Mouse (Mus musculus) heart, embryonic 10.5 days (tissue): ENCODE measurements around the gene Tmem151a. TPM values are rescaled to one million over a fixed set of nuclear protein-coding genes. Genes with fewer than 3 reads are reported as not detected.

ENCODE experiments used
- DNase-seq: peaks from one replicate; pipeline ENCODE4 v3.0.0-alpha.2; 2017; ENCODE audit warnings: low spot score
- H3K27ac ChIP-seq: fragments of 300-500 bp; sonication (generic); 2 replicates; pipeline ENCODE4 v1.5.1; 2016; ENCODE audit warnings: mild to moderate bottlenecking
- H3K27me3 ChIP-seq: fragments of 300-500 bp; sonication (generic); 2 replicates; pipeline ENCODE4 v1.6.1; 2016; ENCODE audit warnings: mild to moderate bottlenecking; ENCODE audit not compliant: poor library complexity, insufficient read depth, severe bottlenecking
- H3K36me3 ChIP-seq: fragments of 300-500 bp; sonication (generic); 2 replicates; pipeline ENCODE4 v1.6.1; 2016; ENCODE audit warnings: mild to moderate bottlenecking, moderate library complexity
- H3K4me1 ChIP-seq: fragments of 300-500 bp; sonication (generic); 2 replicates; pipeline ENCODE4 v1.6.1; 2016; ENCODE audit warnings: mild to moderate bottlenecking
- H3K4me3 ChIP-seq: fragments of 300-500 bp; sonication (generic); 2 replicates; pipeline ENCODE4 v1.5.1; 2016; ENCODE audit warnings: mild to moderate bottlenecking, moderate library complexity
- H3K9me3 ChIP-seq: fragments of 300-500 bp; sonication (generic); 2 replicates; pipeline ENCODE4 v1.6.1; 2016; ENCODE audit warnings: mild to moderate bottlenecking, moderate library complexity
- WGBS: fragments of 180-500 bp; shearing (Covaris S2); methylation state at CpG from one replicate; pipeline ENCODE4 v1.1.7; 2016; 5-methylcytosine and 5-hydroxymethylcytosine counted together
- polyA plus RNA-seq: library from polyadenylated mRNA; unstranded; fragments of >200 nt; fragmentation: Nextera tagmentation; extraction: Ambion mirVana; gene quantifications from 2 replicates; pipeline ENCODE4 v1.2.1, GENCODE M21; 2016

Tmem151a gene
- polyA plus RNA-seq, 1 experiment from 2014 or later: 7.6 TPM

- Histone ChIP-seq H3K27ac (peak overlapping the region; percentile 85), H3K9me3 (no peaks in the 10 kb centered on the region), H3K4me3 (0 out of 2 replicates have a peak overlapping the region, but pooled peaks have one; percentile 15), H3K27me3 (peaks cover 34% of the 10 kb centered on the region), H3K36me3 (peaks cover 5% of the 10 kb centered on the region; the same call in 1 of the 2 replicates), H3K4me1 (peaks cover 62% of the 10 kb centered on the region)
- no peak for DNase-seq
- WGBS: 20% methylated on average over 16 of the region's 16 CpGs
These were observed 27.2 kb downstream of the Tmem151a start for GRCm38 (mm10) chr19:5057876-5058775.

DNA sequence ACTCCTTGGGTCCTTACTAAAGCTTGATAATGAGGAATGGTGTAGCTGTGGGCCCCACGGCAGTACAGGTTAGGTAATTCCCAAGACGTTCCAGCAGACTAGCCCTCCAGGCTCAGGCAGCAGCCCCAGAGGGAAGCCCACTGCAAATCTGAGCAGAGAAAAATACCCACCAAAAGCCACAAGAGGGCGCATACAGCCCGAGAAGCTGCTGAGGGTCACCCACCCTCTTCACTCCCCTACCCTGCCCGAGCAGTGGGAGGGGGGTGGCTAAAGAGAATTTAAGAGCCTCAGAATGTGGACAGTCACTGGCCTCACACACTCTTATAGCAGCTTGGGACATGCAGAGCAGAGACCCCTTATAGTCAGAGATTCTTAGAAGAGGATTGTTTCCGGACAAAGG is 29.1 kb downstream of the Tmem151a start:
- Histone ChIP-seq H3K36me3 (peaks cover 8% of the 10 kb centered on the region; the same call in 1 of the 2 replicates), H3K4me1 (peaks cover 69% of the 10 kb centered on the region), H3K4me3 (no peak overlapping the region), H3K9me3 (no peaks in the 10 kb centered on the region), H3K27ac (peak overlapping the region; percentile 38; the same call in 1 of the 2 replicates), H3K27me3 (peaks cover 52% of the 10 kb centered on the region)
- 11% methylated on average over 6 of the region's 6 CpGs for WGBS
- DNase-seq: no peak

- Histone ChIP-seq H3K9me3 (no peaks in the 10 kb centered on the region), H3K4me3 (no peak overlapping the region), H3K4me1 (peaks cover 69% of the 10 kb centered on the region), H3K36me3 (peaks cover 15% of the 10 kb centered on the region), H3K27me3 (peaks cover 66% of the 10 kb centered on the region), H3K27ac (no peak overlapping the region)
- DNase-seq: no peak
- WGBS: 23% methylated on average over 9 of the region's 9 CpGs
These were observed 31.4 kb downstream of the Tmem151a start for GRCm38 (mm10) chr19:5053909-5054308.

GRCm38 (mm10) chr19:5052853-5053252 is 32.5 kb downstream of the Tmem151a start:
- 55% methylated on average over 17 of the region's 17 CpGs for WGBS
- H3K27ac ChIP-seq: no peak overlapping the region
- H3K9me3 ChIP-seq: no peaks in the 10 kb centered on the region
- DNase-seq: no peak
- no peak overlapping the region for H3K4me3 ChIP-seq
- peaks cover 26% of the 10 kb centered on the region for H3K36me3 ChIP-seq
- H3K27me3 ChIP-seq: peaks cover 66% of the 10 kb centered on the region
- H3K4me1 ChIP-seq: peaks cover 62% of the 10 kb centered on the region

GRCm38 (mm10) chr19:5052166-5052822 is 33.0 kb downstream of the Tmem151a start:
- Histone ChIP-seq H3K27me3 (peaks cover 62% of the 10 kb centered on the region), H3K4me3 (peak overlapping the region; percentile 49), H3K36me3 (peaks cover 31% of the 10 kb centered on the region), H3K27ac (peak overlapping the region; percentile 76; the same call in 1 of the 2 replicates), H3K9me3 (no peaks in the 10 kb centered on the region), H3K4me1 (peaks cover 59% of the 10 kb centered on the region)
- WGBS: 18% methylated on average over 25 of the region's 25 CpGs
- no peak for DNase-seq

DNA sequence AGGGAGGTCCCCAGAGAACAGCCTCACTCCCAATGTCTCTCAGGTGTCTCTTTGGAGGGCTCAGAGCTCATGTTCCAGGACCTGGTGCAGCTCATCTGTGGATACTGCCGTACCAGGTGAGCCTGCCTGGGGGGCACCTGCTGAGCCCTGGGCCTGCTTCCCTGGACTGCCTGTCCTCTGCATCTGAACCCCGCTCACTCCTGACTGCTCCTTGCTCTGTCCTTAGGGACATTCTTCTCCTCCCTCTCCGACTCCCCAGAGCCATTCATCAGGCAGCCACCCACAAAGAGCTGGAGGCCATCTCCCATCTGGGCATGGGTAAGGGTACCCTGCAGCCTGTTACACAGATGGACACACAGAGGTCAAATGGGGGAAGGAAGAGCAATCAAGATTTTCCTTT is 33.8 kb downstream of the Tmem151a start:
- Histone ChIP-seq H3K27ac (peak overlapping the region; percentile 76), H3K9me3 (no peaks in the 10 kb centered on the region), H3K27me3 (peaks cover 57% of the 10 kb centered on the region), H3K4me3 (peak overlapping the region; percentile 49), H3K4me1 (peaks cover 52% of the 10 kb centered on the region), H3K36me3 (peaks cover 39% of the 10 kb centered on the region)
- DNase-seq: no peak
- WGBS: 36% methylated on average over 3 of the region's 3 CpGs

DNA sequence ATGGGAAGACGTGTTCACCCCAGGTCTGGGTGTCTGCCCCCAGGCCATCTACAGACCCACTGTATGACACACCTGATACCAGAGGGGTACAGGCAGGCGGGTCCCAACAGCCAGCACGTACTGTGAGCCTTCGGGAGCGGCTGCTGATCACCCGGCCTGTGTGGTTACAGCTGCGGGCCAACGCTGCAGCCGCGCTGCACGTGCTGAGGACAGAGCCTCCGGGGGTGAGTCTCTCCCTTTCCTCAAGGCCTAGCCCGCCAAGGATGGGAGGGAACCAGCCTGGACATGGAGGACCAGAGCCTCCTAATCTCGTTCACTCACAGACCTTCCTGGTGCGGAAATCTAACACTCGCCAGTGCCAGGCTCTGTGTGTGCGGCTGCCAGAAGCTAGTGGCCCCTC is 34.3 kb downstream of the Tmem151a start:
- Histone ChIP-seq H3K4me1 (peaks cover 47% of the 10 kb centered on the region), H3K36me3 (peaks cover 44% of the 10 kb centered on the region), H3K27ac (peak overlapping the region; percentile 76), H3K27me3 (peaks cover 57% of the 10 kb centered on the region), H3K9me3 (no peaks in the 10 kb centered on the region), H3K4me3 (peak overlapping the region; percentile 49)
- no peak for DNase-seq
- WGBS: 4% methylated on average over 17 of the region's 17 CpGs

- peak within 1 kb of the TSS; percentile 76 for H3K27ac ChIP-seq
- H3K36me3 ChIP-seq: peaks cover 52% of the 10 kb centered on the region
- peaks cover 53% of the 10 kb centered on the region for H3K27me3 ChIP-seq
- DNase-seq: peak; percentile 87
- WGBS: 16% methylated on average over 14 of the region's 14 CpGs
- no peaks in the 10 kb centered on the region for H3K9me3 ChIP-seq
- H3K4me3 ChIP-seq: peak within 1 kb of the TSS; percentile 49
- H3K4me1 ChIP-seq: peaks cover 47% of the 10 kb centered on the region
These were observed 35.1 kb downstream of the Tmem151a start, which contains the start of gene Rin1 for GRCm38 (mm10) chr19:5050047-5050905. Gene Rin1, plus strand, starts transcription at chr19:5050481.

DNA sequence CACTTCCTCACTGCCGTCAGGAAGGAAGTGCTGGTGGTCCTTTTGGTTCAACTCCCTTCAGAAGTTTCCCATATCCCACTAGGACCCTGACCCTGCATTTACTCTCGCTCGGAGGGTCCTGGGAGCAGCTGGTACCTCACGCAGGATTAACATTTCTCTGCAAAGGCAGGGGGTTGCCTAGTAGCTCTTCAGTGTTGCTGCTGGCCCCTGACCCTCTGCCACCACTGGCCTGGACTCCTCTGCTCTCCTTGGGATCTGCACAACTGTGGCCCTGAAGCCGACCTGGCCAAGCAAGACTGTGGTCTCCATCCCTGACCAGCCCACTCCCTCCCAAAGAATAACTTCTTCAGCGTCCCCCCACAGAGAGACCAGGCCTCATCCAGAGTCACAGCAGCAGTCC is 36.0 kb downstream of the Tmem151a start:
- H3K4me1 ChIP-seq: peaks cover 47% of the 10 kb centered on the region
- peaks cover 45% of the 10 kb centered on the region for H3K27me3 ChIP-seq
- no peak for DNase-seq
- 0 out of 2 replicates have a peak overlapping the region, but pooled peaks have one; percentile 22 for H3K27ac ChIP-seq
- 79% methylated on average over 6 of the region's 6 CpGs for WGBS
- H3K9me3 ChIP-seq: no peaks in the 10 kb centered on the region
- peaks cover 55% of the 10 kb centered on the region for H3K36me3 ChIP-seq
- no peak overlapping the region for H3K4me3 ChIP-seq

- Histone ChIP-seq H3K36me3 (peaks cover 58% of the 10 kb centered on the region), H3K9me3 (no peaks in the 10 kb centered on the region), H3K27ac (no peak overlapping the region), H3K4me1 (peaks cover 47% of the 10 kb centered on the region), H3K4me3 (no peak overlapping the region), H3K27me3 (peaks cover 35% of the 10 kb centered on the region)
- DNase-seq: no peak
- 82% methylated on average over 14 of the region's 14 CpGs for WGBS
These were observed 36.9 kb downstream of the Tmem151a start for GRCm38 (mm10) chr19:5048138-5049056.

DNA sequence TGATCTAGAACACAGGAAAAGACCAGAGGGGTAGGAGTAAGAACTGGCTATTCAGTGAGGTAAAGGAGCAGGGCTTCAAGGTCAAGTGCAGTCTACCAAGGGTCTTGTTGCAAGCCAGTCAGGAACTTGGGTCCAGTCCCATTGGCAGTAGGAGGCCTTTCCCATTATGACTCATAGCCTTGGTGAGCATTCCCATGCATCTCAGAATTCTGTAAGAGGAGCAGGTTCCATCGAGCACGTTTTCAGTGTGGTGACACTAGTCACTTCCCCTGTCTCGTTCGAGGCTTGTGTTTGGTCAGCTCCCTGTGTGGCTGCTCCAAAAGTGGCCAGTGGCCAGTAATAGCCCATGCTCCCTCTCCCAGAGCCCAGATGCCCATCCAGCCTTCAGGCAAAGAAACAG is 39.8 kb downstream of the Tmem151a start:
- Histone ChIP-seq H3K4me1 (peaks cover 34% of the 10 kb centered on the region), H3K36me3 (peaks cover 52% of the 10 kb centered on the region), H3K4me3 (no peak overlapping the region), H3K27ac (no peak overlapping the region), H3K27me3 (peaks cover 7% of the 10 kb centered on the region; the same call in 1 of the 2 replicates), H3K9me3 (no peaks in the 10 kb centered on the region)
- 73% methylated on average over 4 of the region's 4 CpGs for WGBS
- no peak for DNase-seq
